Mouse (Mus musculus) forebrain, postnatal 0 days (tissue): ENCODE results near the gene Mdga1. TPM values are rescaled to one million over a fixed set of nuclear protein-coding genes. Genes with fewer than 3 reads are reported as not detected.

Experiments used
- ATAC-seq: fragments of 200-750 bp; cut with Nextera tagmentation; 2 replicates; pipeline ENCODE4 v1.8.0; 2017; ENCODE audit warnings: mild to moderate bottlenecking, moderate library complexity
- DNase-seq: peaks from one replicate; pipeline ENCODE4 v3.0.0-alpha.2; 2015
- H3K27ac ChIP-seq: fragments of 300-500 bp; sonication (generic); 2 replicates; pipeline ENCODE4 v1.5.1; 2014; ENCODE audit warnings: low read depth, mild to moderate bottlenecking, antibody characterized with exemption, low read length, moderate library complexity, mixed read lengths
- H3K27me3 ChIP-seq: fragments of 300-500 bp; sonication (generic); 2 replicates; pipeline ENCODE4 v1.6.1; 2014; ENCODE audit warnings: mild to moderate bottlenecking, low read length, mixed read lengths; ENCODE audit not compliant: insufficient read depth
- H3K36me3 ChIP-seq: fragments of 300-500 bp; sonication (generic); 2 replicates; pipeline ENCODE4 v1.6.1; 2014; ENCODE audit warnings: mild to moderate bottlenecking, moderate library complexity; ENCODE audit not compliant: insufficient read depth
- H3K4me1 ChIP-seq: fragments of 300-500 bp; sonication (generic); 2 replicates; pipeline ENCODE4 v1.6.1; 2014; ENCODE audit warnings: antibody characterized with exemption; ENCODE audit not compliant: insufficient read depth
- H3K4me2 ChIP-seq: fragments of 300-500 bp; sonication (generic); 2 replicates; pipeline ENCODE4 v1.6.1; 2014; ENCODE audit warnings: low read depth, mild to moderate bottlenecking, moderate library complexity
- H3K4me3 ChIP-seq: fragments of 300-500 bp; sonication (generic); 2 replicates; pipeline ENCODE4 v1.5.1; 2014; ENCODE audit warnings: low read depth, low read length, mixed read lengths
- H3K9ac ChIP-seq: fragments of 300-500 bp; sonication (generic); 2 replicates; pipeline ENCODE4 v1.6.1; 2014; ENCODE audit warnings: mild to moderate bottlenecking
- H3K9me3 ChIP-seq: fragments of 300-500 bp; sonication (generic); 2 replicates; pipeline ENCODE4 v1.6.1; 2016; ENCODE audit warnings: low read length
- CTCF ChIP-seq: sonication (generic); IDR thresholded peaks from 2 replicates; pipeline ENCODE4 v1.5.1; 2016; ENCODE audit warnings: antibody characterized with exemption, control low read depth, low read depth
- WGBS: fragments of 180-500 bp; shearing (Covaris S2); extraction: QIAGEN DNeasy Blood & Tissue Kit; methylation state at CpG from one replicate; pipeline ENCODE4 v1.1.7; 2014; 5-methylcytosine and 5-hydroxymethylcytosine counted together
- polyA plus RNA-seq: library from polyadenylated mRNA; unstranded; fragments of >200 nt; fragmentation: Nextera tagmentation; extraction: Ambion mirVana; gene quantifications from 2 replicates; pipeline ENCODE4 v1.2.1, GENCODE M21; 2015
- total RNA-seq: library from RNA; depleted of rRNA; stranded (reverse); fragments of >200 nt; gene quantifications from 2 replicates; pipeline ENCODE4 v1.2.3, GENCODE M21; 2014

Mdga1 gene
- total and polyA plus RNA-seq, 2 experiments from 2014 or later, result 10.9 to 45.7 TPM

- Histone ChIP-seq H3K4me2 (no peak overlapping the region), H3K9ac (no peak overlapping the region), H3K36me3 (no peaks in the 10 kb centered on the region), H3K9me3 (no peaks in the 10 kb centered on the region), H3K4me1 (no peaks in the 10 kb centered on the region), H3K4me3 (no peak overlapping the region), H3K27ac (no peak overlapping the region), H3K27me3 (no peaks in the 10 kb centered on the region)
- 82% methylated on average over 15 of the region's 15 CpGs for WGBS
- no peak for TF ChIP-seq CTCF
- DNase-seq, result no peak
- ATAC-seq, result no peak
Measured at GRCm38 (mm10) chr17:29846284-29846683, 123.6 kb downstream of the Mdga1 start.

- Histone ChIP-seq H3K4me1 (no peaks in the 10 kb centered on the region), H3K9me3 (no peaks in the 10 kb centered on the region), H3K36me3 (no peaks in the 10 kb centered on the region), H3K27me3 (no peaks in the 10 kb centered on the region), H3K27ac (no peak overlapping the region), H3K4me2 (no peak overlapping the region), H3K9ac (no peak overlapping the region), H3K4me3 (no peak overlapping the region)
- no peak for TF ChIP-seq CTCF
- 95% methylated on average over 6 of the region's 6 CpGs for WGBS
- no peak for ATAC-seq
- no peak for DNase-seq
Measured at GRCm38 (mm10) chr17:29844949-29845348, 124.9 kb downstream of the Mdga1 start.

- H3K9ac ChIP-seq, result no peak overlapping the region
- DNase-seq (no peak), ATAC-seq (no peak)
- no peak for TF ChIP-seq CTCF
- no peak overlapping the region for H3K27ac ChIP-seq
- H3K27me3 ChIP-seq, result no peaks in the 10 kb centered on the region
- no peaks in the 10 kb centered on the region for H3K9me3 ChIP-seq
- H3K4me3 ChIP-seq, result no peak overlapping the region
- H3K36me3 ChIP-seq, result no peaks in the 10 kb centered on the region
- no peaks in the 10 kb centered on the region for H3K4me1 ChIP-seq
- 73% methylated on average over 7 of the region's 7 CpGs for WGBS
- no peak overlapping the region for H3K4me2 ChIP-seq
Measured at GRCm38 (mm10) chr17:29843419-29844162, 126.3 kb downstream of the Mdga1 start.

DNA sequence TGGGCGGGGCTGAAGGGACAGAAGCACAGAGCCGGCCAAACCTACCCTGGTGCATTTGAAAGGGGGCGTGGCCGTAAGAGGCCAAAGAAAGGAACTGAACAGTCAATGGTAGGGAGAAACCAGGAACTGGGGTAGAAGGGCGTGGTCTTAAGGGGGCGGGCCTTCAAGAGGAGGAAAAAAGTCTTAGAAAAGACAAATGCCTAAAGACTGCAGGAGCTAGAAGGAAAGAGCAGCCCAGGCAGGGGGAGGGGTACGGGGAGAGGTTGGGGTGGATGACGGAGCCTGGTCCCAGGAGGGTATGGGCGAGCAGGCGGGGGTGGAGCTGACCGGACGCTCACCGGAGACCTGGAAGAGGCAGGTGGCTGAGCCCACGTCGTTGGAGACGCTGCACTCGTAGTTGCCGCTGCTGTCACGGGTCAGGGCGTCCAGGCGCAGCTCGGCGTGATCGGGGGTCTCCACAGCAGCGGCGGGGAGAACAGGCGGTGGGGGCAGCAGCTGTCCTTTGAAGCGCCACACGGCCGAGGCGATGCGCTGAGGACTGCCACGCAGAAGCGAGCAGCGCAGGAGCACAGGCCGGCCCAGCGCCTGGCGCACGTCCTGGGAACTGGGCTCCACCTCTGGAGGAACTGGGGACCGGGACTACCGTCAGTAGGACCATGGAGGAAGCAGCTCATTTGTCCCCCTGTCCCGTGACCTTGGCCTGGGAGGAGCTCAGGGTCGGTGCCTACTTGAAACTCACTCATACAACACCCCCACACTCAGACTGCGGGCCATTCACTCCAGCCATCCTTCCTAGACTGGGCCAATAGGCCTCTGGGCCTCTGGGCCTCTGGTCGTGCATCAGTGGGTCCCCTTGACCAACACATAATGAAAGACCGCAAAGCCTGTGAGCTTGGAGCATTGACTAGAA is 127.9 kb downstream of the Mdga1 start:
- peak overlapping the region; percentile 53 for H3K4me2 ChIP-seq
- 14% methylated on average over 46 of the region's 46 CpGs for WGBS
- no peak for TF ChIP-seq CTCF
- H3K9me3 ChIP-seq, result no peaks in the 10 kb centered on the region
- H3K4me1 ChIP-seq, result no peaks in the 10 kb centered on the region
- peak overlapping the region; percentile 22; the same call in 1 of the 2 replicates for H3K9ac ChIP-seq
- H3K27ac ChIP-seq, result no peak overlapping the region
- no peaks in the 10 kb centered on the region for H3K36me3 ChIP-seq
- no peaks in the 10 kb centered on the region for H3K27me3 ChIP-seq
- no peak for DNase-seq
- H3K4me3 ChIP-seq, result peak overlapping the region; percentile 27
- peak; percentile 18; the same call in 1 of the 2 replicates for ATAC-seq

DNA sequence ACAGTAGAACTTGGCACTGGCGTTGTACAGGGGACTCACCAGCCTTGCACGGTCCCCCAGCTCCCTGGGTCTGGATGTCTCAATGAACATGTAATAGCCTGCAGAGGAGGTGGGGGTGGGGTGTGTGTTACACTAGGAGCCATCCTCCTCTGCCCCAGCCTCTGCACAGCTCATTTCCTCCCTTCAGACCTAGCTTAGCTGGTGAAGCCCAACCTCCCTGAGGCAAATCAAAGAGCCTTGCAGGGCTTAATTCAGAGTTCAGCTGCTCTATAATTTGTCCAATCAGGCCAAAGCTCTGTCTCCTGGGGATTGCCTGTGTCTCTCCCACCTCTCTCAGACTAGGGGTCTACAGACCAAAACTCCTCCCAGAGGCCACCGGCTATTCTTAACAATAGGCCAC is 131.9 kb downstream of the Mdga1 start:
- no peaks in the 10 kb centered on the region for H3K9me3 ChIP-seq
- no peak for ATAC-seq
- no peaks in the 10 kb centered on the region for H3K4me1 ChIP-seq
- no peaks in the 10 kb centered on the region for H3K36me3 ChIP-seq
- no peak for DNase-seq
- WGBS, result 34% methylated on average over 3 of the region's 3 CpGs
- no peak overlapping the region for H3K4me2 ChIP-seq
- no peak overlapping the region for H3K9ac ChIP-seq
- no peak for TF ChIP-seq CTCF
- H3K27ac ChIP-seq, result no peak overlapping the region
- no peaks in the 10 kb centered on the region for H3K27me3 ChIP-seq
- H3K4me3 ChIP-seq, result no peak overlapping the region

GRCm38 (mm10) chr17:29837441-29837840 is 132.4 kb downstream of the Mdga1 start:
- no peak overlapping the region for H3K9ac ChIP-seq
- 74% methylated on average over 8 of the region's 8 CpGs for WGBS
- H3K27me3 ChIP-seq, result no peaks in the 10 kb centered on the region
- H3K4me2 ChIP-seq, result no peak overlapping the region
- no peak for TF ChIP-seq CTCF
- no peaks in the 10 kb centered on the region for H3K4me1 ChIP-seq
- no peak overlapping the region for H3K4me3 ChIP-seq
- no peak overlapping the region for H3K27ac ChIP-seq
- no peak for DNase-seq
- no peaks in the 10 kb centered on the region for H3K9me3 ChIP-seq
- no peak for ATAC-seq
- no peaks in the 10 kb centered on the region for H3K36me3 ChIP-seq

DNA sequence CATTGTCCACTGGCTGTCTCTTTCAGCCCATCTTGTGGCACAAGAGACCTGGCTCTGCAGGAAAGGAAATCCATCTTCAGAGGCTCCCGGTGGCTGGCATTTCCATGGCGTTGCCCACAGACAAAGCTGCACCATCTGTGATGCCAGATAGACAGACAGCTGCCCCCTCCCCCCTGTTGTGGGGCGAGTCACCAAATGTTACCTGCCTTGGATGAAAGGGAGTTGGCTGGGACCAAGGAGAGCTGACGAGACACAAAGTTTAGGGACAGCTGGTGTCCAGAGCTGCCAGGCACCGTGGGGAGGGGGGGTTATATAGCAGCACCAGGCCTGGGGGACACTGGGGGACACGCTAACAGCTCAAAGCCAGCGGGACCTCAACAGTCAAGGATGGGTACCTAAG is 135.1 kb downstream of the Mdga1 start:
- Histone ChIP-seq H3K27me3 (no peaks in the 10 kb centered on the region), H3K9me3 (no peaks in the 10 kb centered on the region), H3K9ac (no peak overlapping the region), H3K4me1 (no peaks in the 10 kb centered on the region), H3K36me3 (no peaks in the 10 kb centered on the region; the same call in 1 of the 2 replicates), H3K4me2 (no peak overlapping the region), H3K4me3 (no peak overlapping the region), H3K27ac (peak overlapping the region; percentile 62)
- WGBS, result 45% methylated on average over 7 of the region's 7 CpGs
- DNase-seq (peak; percentile 71), ATAC-seq (peak; percentile 38; the same call in 1 of the 2 replicates)
- no peak for TF ChIP-seq CTCF
